30 mouse cellular contexts compared by ENCODE assay signal in genomic region chr17:83155106-83155505, GRCm38 (mm10). TPM values are rescaled to one million over a fixed set of nuclear protein-coding genes. Genes with fewer than 3 reads are reported as not detected.
DNase-seq lines count a peak whose midpoint lies in the region; ATAC-seq and TF ChIP-seq lines count a peak whose summit lies in the region.
"Had no signal": no experiment of that assay in that cellular context is flagged by ENCODE, and none has a peak within 500 bp of the region (broad histone marks: within the 10 kb centered on the region; RNA-seq: fewer than 3 reads in every experiment).

No protein-coding gene starts in this region.

- intact Hi-C loops in gastrocnemius, adult 2 months (cut with DNase I) = loop anchor here (5.0 kb wide), 1 partner anchor 62 kb away; the partner anchor contains the start of gene Pkdcc

- H3K36me3 ChIP-seq in kidney, embryonic 16.5 days (ENCODE audit: insufficient read depth, low read length) = no peaks in the 10 kb centered on the region
- H3K36me3 ChIP-seq in kidney, embryonic 15.5 days = no peaks in the 10 kb centered on the region
- H3K36me3 ChIP-seq: embryonic facial prominence, embryonic 10.5 days; embryonic facial prominence, embryonic 13.5 days; forebrain, embryonic 12.5 days; forebrain, embryonic 15.5 days; G1E; heart, embryonic 10.5 days; hindbrain, embryonic 10.5 days; hindbrain, embryonic 13.5 days; intestine, embryonic 15.5 days had no signal

- peak; percentile 81 for DNase-seq in gastrocnemius, adult 2 months
- no peak for DNase-seq in gastrocnemius, postnatal 10 days
- no peak for DNase-seq in ovary, postnatal 14 days (ENCODE audit: low spot score)
- no peak for DNase-seq in right cerebral cortex, postnatal 25 days
- DNase-seq: adrenal gland, adult 8-10 months; adrenal gland, postnatal 25 days; B cell, adult 2 months; cerebellum, adult 11-12 months; cerebellum, adult 8-10 months; cerebellum, postnatal 10 days; cerebellum, postnatal 36 days; embryo, embryonic 11 days; heart, adult 2 months; kidney, adult 11 months had no signal

- TF ChIP-seq CTCF in gastrocnemius, adult 2 months (IDR thresholded peaks at IDR 0.05) = no peak

- no peak overlapping the region for H3K9ac ChIP-seq in kidney, embryonic 16.5 days (replicated peaks; ENCODE audit: low read length)
- no peak overlapping the region for H3K9ac ChIP-seq in kidney, embryonic 15.5 days
- H3K9ac ChIP-seq: embryonic facial prominence, embryonic 13.5 days; forebrain, embryonic 12.5 days; forebrain, embryonic 15.5 days; hindbrain, embryonic 13.5 days; intestine, embryonic 15.5 days had no signal

- H3K4me1 ChIP-seq in kidney, embryonic 16.5 days (ENCODE audit: insufficient read depth, low read length) = 0 out of 2 replicates have a peak, but pooled peaks cover 2% of the 10 kb centered on the region
- peaks cover 13% of the 10 kb centered on the region for H3K4me1 ChIP-seq in kidney, embryonic 15.5 days
- H3K4me1 ChIP-seq: forebrain, embryonic 12.5 days; forebrain, embryonic 15.5 days; hindbrain, embryonic 13.5 days had no signal

- no peaks in the 10 kb centered on the region for H3K27me3 ChIP-seq in kidney, embryonic 16.5 days (ENCODE audit: insufficient read depth, low read length)
- H3K27me3 ChIP-seq in kidney, embryonic 15.5 days = peaks cover 5% of the 10 kb centered on the region; the same call in 1 of the 2 replicates
- H3K27me3 ChIP-seq: CH12.LX; forebrain, embryonic 12.5 days; forebrain, embryonic 15.5 days; intestine, embryonic 15.5 days; Patski had no signal

- WGBS in kidney, embryonic 16.5 days = 91% methylated on average over 4 of the region's 4 CpGs
- 91% methylated on average over 4 of the region's 4 CpGs for WGBS in kidney, embryonic 15.5 days

- peak overlapping the region; percentile 89 for H3K27ac ChIP-seq in gastrocnemius, adult 2 months
- no peak overlapping the region for H3K27ac ChIP-seq in kidney, embryonic 16.5 days (ENCODE audit: low read length)
- H3K27ac ChIP-seq in kidney, embryonic 15.5 days = no peak overlapping the region
- H3K27ac ChIP-seq: embryonic facial prominence, embryonic 10.5 days; embryonic facial prominence, embryonic 13.5 days; forebrain, embryonic 12.5 days; forebrain, embryonic 15.5 days; heart, adult 2 months; hindbrain, embryonic 10.5 days; hindbrain, embryonic 13.5 days; intestine, embryonic 15.5 days had no signal

- 0 out of 2 replicates have a peak, but pooled peaks cover 4% of the 10 kb centered on the region for H3K9me3 ChIP-seq in kidney, embryonic 16.5 days (ENCODE audit: low read length)
- H3K9me3 ChIP-seq in kidney, embryonic 15.5 days (replicated peaks) = peaks cover 4% of the 10 kb centered on the region; the same call in 1 of the 2 replicates
- H3K9me3 ChIP-seq: embryonic facial prominence, embryonic 10.5 days; forebrain, embryonic 12.5 days; forebrain, embryonic 15.5 days; heart, embryonic 10.5 days; hindbrain, embryonic 13.5 days; intestine, embryonic 15.5 days had no signal

- 0 out of 2 replicates have a peak, but pooled peaks have one; percentile 15 for ATAC-seq in kidney, embryonic 16.5 days (ENCODE audit: low FRiP score, low TSS enrichment)
- no peak for ATAC-seq in kidney, embryonic 15.5 days (replicated peaks; ENCODE audit: low FRiP score)
- ATAC-seq in granulocyte monocyte progenitor cell, adult 5-6 weeks (replicated peaks; ENCODE audit: poor library complexity, severe bottlenecking) = peak; percentile 14
- ATAC-seq: forebrain, embryonic 15.5 days; hindbrain, embryonic 16.5 days; intestine, embryonic 15.5 days; Patski had no signal

- no peak overlapping the region for H3K4me3 ChIP-seq in gastrocnemius, adult 2 months
- H3K4me3 ChIP-seq in kidney, embryonic 16.5 days (ENCODE audit: low read length) = no peak overlapping the region
- no peak overlapping the region for H3K4me3 ChIP-seq in kidney, embryonic 15.5 days (replicated peaks)
- H3K4me3 ChIP-seq: embryonic facial prominence, embryonic 10.5 days; embryonic facial prominence, embryonic 13.5 days; erythroblast, embryonic 14.5 days; forebrain, embryonic 12.5 days; forebrain, embryonic 15.5 days; heart, adult 2 months; heart, embryonic 10.5 days; hindbrain, embryonic 10.5 days; hindbrain, embryonic 13.5 days; intestine, embryonic 15.5 days had no signal

- H3K4me2 ChIP-seq in kidney, embryonic 16.5 days (replicated peaks; ENCODE audit: low read depth, low read length) = no peak overlapping the region
- H3K4me2 ChIP-seq in kidney, embryonic 15.5 days = no peak overlapping the region
- H3K4me2 ChIP-seq: embryonic facial prominence, embryonic 13.5 days; forebrain, embryonic 12.5 days; forebrain, embryonic 15.5 days; hindbrain, embryonic 13.5 days; intestine, embryonic 15.5 days had no signal

RNA-seq across cellular contexts. Expression of gene Pkdcc, which starts 60.0 kb away (rescaled TPM):
- total RNA-seq in gastrocnemius, adult 2 months (2021) = 100 to 1,000 TPM in 1 of 2 experiments, 10 to 100 TPM in 1; 96.3 to 115 TPM
- 10 to 100 TPM; 54.0 to 54.2 TPM for total RNA-seq in gastrocnemius, postnatal 10 days (2021)
- 29.9 and 31.6 TPM in 2 replicates for polyA plus RNA-seq in kidney, embryonic 16.5 days (2015; fragmentation: Nextera tagmentation; extraction: Ambion mirVana)
- 29.3 and 33.2 TPM in 2 replicates for polyA plus RNA-seq in kidney, embryonic 15.5 days (2015; fragmentation: Nextera tagmentation; extraction: Ambion mirVana)
- 0.34 TPM in 1 of 2 replicates, not detected in the other for total RNA-seq in granulocyte monocyte progenitor cell, adult 5-6 weeks (2014; fragmentation: Nextera tagmentation)
- 1.8 TPM in 1 of 2 replicates, not detected in the other for total RNA-seq in granulocyte monocyte progenitor cell, adult 5-6 weeks (2017)
- total RNA-seq: G1E had no signal
- polyA plus RNA-seq: G1E had no signal

Comparison
In these comparisons a context has a peak if more than half of its experiments do, and no peak if none do; other contexts are left out.
1. RNA of gene Pkdcc, which starts 60.0 kb away (total RNA-seq): 96.3 to 115 TPM in gastrocnemius, adult 2 months and 54.0 to 54.2 TPM in gastrocnemius, postnatal 10 days; 0.34 to 1.8 TPM in granulocyte monocyte progenitor cell, adult 5-6 weeks; every median in the first group is over 10 times any median in the second.